Mouse (Mus musculus) right cerebral cortex, postnatal 36 days (tissue): ENCODE measurements around the gene Zfp619.
"Not testable (repeated sequence)": the region's sequence is repeated elsewhere in the genome, so short reads cannot be mapped to it uniquely, and the experiment has no call there.

Source experiments
- DNase-seq, 2 experiments: peaks; one replicate each; pipeline ENCODE4 v3.0.0; 2022; ENCODE audit warnings: low spot score in 2 of 2, mixed read lengths in 1 of 2

Zfp619 gene

GRCm38 (mm10) chr7:39517616-39518177 lies at the start of gene Zfp619:
TSS of gene Zfp619 (plus strand) at chr7:39517766.
- peak; percentile 92 to 93 for DNase-seq

- no peak for DNase-seq
Measured at GRCm38 (mm10) chr7:39479013-39479412, 38.6 kb upstream of the Zfp619 start.

GRCm38 (mm10) chr7:39484384-39484783 lies 33.2 kb upstream of the Zfp619 start:
- no peak for DNase-seq

GRCm38 (mm10) chr7:39487159-39487853 lies 30.3 kb upstream of the Zfp619 start:
- no peak for DNase-seq

GRCm38 (mm10) chr7:39487854-39488205 lies 29.7 kb upstream of the Zfp619 start:
- DNase-seq: no peak

- DNase-seq: no peak
Measured at GRCm38 (mm10) chr7:39494646-39495045, 22.9 kb upstream of the Zfp619 start.

- no peak for DNase-seq
Measured at GRCm38 (mm10) chr7:39504100-39504499, 13.5 kb upstream of the Zfp619 start.

- DNase-seq: peak in 1 of 2 experiments; percentile 2
Measured at GRCm38 (mm10) chr7:39518362-39518761, 796 bp downstream of the Zfp619 start.

GRCm38 (mm10) chr7:39523703-39524424 lies 6.3 kb downstream of the Zfp619 start:
- no peak for DNase-seq

- DNase-seq: no peak
Measured at GRCm38 (mm10) chr7:39543151-39543550, 25.6 kb downstream of the Zfp619 start.

GRCm38 (mm10) chr7:39544242-39545111 lies 26.9 kb downstream of the Zfp619 start:
- DNase-seq: peak; percentile 17 to 39

- DNase-seq: no peak
Measured at GRCm38 (mm10) chr7:39545134-39545533, 27.6 kb downstream of the Zfp619 start.

GRCm38 (mm10) chr7:39549336-39549735 lies 31.8 kb downstream of the Zfp619 start:
- DNase-seq: no peak

GRCm38 (mm10) chr7:39551976-39552891 lies 34.7 kb downstream of the Zfp619 start:
- peak; percentile 97 to 98 for DNase-seq

GRCm38 (mm10) chr7:39552993-39553392 lies 35.4 kb downstream of the Zfp619 start:
- DNase-seq: no peak

- no peak for DNase-seq
Measured at GRCm38 (mm10) chr7:39553871-39554270, 36.3 kb downstream of the Zfp619 start.

GRCm38 (mm10) chr7:39580066-39580465 lies 62.5 kb downstream of the Zfp619 start:
- DNase-seq: no peak

GRCm38 (mm10) chr7:39580601-39581000 lies 63.0 kb downstream of the Zfp619 start:
- DNase-seq: no peak

GRCm38 (mm10) chr7:39586834-39587233 lies 69.3 kb downstream of the Zfp619 start:
- DNase-seq: not testable (repeated sequence)

GRCm38 (mm10) chr7:39588037-39588436 lies 70.5 kb downstream of the Zfp619 start:
- no peak for DNase-seq
